Mouse (Mus musculus) c-Kit-negative CD71-positive TER-119-positive erythroid progenitor cells, embryonic 14.5 days (primary cell): ENCODE measurements around the gene Plekha7.

Source experiments
- DNase-seq: peaks from one replicate; pipeline ENCODE4 v3.0.0-alpha.2; 2013; ENCODE audit warnings: low read depth, low spot score

The Plekha7 gene

DNA sequence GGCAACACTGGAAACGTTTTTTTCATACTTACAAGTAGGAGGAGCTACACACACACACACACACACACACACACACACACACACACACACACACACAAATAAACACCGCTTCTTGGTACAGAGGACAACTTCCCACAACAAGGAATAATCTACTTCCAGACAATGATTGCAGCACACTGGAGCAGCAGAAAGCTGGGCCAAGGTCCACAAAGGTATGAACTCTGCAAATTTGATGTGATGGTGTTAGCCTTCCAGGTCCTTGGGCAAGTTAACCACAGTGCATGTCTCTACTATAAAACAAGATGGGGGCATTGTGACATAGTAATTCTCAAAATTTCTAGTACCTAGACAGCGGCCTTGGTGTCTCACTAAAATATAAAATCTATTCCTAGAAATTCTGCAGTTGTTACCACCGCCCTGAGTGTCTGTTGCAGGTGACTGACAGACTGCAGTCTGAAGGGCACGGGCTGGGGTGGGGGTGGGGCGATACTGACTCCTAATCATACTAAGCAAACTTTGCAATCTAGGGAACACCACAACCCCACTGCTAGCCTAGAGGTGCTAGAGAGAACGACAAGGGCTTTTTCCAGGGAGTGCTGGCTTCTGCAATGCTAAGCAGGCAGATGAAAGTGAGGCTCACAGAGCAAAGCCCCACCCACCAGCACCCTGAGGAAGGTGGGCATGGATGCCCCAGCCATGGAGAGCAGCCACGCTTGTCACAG is 85.7 kb downstream of the Plekha7 start:
- no peak for DNase-seq

DNA sequence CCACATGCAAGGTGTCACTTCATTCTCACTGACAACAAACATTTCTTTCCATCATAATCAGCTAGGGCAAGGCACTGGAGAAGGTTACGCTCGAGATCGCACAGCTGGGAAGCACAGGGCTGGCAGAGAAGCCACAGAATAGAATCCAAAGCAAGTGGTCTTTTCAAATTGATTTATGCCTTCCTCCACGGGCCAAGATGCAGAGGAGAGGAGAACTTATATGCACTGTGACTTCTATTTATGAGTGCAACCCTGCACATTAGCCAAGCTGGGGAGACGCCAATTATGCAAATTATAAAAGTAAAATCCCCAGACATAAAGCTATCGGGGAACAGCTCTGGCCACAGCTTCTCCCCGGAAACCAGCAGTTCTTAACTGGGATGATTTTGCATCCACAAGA is 86.3 kb downstream of the Plekha7 start:
- no peak for DNase-seq

DNA sequence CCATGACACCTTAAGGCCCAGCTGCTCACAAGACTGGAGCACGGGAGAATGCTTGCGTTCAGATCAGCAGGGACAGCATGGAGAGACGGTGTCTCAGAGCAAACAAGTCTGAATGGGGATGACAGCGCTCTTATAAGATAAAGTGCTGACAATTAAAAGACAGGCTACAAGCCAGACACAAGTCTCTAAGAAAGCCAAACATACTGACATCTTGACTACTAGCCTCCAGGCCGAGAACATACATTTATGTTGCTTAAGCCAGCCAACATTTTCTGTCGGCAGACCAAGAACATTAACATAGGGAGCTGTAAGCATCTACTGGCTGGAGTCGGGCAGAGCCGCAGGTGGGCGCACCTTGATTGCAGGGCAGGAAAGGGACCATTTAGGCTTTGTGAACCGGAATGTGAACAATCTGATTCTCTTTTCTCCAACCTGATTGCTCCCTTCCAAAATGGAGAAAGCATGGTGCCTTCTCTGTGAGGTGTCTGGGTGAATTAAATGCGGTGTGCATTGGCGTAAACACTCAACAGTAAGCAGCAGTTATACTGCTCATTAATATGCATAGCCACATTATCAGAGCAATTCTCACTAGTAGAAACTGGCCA is 88.0 kb downstream of the Plekha7 start:
- DNase-seq = no peak

DNA sequence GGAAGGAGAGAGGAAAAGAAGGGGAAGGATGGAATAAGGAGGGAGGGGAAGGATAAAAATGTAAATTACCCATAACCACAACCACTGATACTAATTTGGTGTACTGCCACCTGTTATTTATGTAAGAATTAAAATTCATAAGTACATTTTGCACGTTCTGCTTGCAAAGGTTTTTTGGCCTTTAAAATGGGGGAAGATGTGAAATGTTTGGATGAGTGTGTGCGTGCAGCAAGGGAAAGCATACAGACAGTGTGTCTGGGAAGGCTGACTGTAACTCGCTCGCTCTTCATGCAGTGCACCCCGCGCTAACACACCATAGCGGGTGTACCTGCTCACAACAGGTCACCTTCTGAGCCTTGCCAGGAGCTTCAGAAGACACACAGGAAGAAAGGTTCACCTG is 90.4 kb downstream of the Plekha7 start:
- DNase-seq = no peak

DNA sequence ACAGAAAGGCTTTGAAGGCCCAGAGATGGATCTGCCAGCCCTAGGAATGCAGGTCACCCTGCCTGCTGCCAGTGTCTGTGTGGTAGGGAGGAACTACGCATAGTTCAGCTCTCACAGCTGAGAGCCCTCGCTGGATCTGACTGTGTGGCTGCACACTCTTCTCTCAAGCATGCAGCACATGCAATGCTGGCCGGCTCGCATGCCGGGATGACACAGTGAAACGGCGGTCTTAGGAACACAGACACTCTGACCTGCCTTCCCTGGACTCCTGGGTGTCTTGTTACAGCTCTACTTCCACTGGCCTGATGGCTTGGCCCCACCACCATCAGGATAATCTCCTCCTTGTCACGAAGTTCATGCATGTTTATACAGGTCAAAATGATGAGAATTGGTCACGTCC is 96.3 kb downstream of the Plekha7 start:
- DNase-seq = no peak

DNA sequence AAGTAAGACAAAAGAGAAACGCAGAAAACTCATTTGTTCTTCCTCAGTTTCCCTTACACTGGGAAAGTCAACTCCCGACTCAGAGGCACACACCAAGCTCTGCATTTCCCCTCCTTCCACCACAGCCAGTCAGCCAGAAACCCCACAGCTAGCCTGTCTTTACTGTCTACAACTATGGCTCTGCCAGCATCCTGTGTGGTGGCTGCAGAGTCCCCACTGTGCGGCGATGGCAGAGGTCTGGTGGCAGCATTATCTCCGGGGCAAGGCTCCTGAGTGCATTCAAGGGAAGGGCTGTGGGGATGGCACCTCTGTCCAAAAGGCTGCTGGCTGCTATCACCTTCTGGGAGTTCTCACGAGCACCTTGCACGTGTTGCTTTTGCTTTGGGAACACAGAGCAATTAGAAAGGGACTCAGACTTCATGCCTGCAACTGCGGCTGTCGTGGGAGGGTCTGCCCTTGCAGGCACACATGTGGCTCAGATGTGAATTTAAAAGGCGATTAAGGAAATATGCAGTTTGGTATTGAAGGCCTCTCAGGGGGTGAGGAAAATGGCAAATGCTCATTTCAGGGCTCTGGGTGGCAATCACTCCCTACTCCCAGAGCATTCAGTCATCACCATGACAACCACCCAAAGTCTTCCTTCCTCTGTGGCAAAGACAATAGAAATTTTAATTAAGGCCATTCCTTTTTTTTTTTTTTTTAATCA is 98.1 kb downstream of the Plekha7 start:
- DNase-seq = no peak

DNA sequence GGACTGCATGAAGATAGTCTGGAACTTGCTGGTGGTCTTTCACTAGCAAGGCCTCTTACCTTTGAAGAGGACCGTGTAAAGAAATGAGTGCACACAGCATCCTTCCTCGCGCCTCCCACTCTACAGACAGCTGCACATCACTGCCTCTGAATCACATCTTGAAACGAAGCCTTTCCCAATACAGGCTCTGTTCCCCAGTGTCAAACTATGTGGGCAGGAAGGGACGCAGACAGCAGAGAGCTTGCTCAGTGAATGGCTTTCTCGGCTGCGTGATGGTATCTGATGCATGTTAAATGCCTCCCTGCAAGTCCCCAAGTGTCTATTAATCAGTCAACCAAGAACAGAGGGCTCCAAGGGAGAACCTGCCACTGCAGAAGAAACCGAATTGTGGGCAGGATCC is 99.3 kb downstream of the Plekha7 start:
- no peak for DNase-seq

DNA sequence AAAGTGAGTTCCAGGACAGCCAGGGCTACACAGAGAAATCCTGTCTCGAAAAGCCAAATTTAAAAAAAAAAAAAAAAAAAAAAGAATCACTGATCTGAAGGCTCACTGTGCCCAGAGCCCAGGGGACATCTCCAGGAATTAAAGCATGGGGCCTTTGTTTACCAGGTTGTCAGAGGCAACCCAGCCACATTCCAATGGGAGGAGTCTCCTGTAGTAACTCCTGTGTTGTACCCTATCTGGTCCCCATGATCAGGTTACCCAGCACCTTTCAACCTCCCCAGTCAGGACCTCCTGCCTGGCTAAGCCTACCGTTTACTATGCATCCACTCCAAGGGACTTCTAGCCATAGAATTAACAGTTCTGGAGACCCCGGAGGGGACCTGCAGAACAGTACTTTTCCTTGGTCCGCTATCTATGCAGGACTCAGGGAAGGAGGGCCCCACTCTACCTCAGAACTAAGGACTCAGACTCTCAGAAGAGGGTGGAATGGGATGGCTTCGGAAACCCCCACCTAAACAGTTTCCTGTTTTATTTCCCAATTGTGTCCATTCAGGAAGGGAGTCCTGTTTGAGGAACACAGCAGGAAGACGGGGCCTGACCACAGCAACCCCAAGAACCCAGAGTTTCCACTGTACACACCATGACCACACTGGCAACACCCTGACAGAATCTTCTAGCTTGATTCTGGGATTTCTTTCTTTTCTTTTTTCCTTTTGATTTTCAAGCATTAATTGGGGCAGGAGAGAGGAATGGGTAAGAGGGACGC is 101.2 kb downstream of the Plekha7 start:
- no peak for DNase-seq

DNA sequence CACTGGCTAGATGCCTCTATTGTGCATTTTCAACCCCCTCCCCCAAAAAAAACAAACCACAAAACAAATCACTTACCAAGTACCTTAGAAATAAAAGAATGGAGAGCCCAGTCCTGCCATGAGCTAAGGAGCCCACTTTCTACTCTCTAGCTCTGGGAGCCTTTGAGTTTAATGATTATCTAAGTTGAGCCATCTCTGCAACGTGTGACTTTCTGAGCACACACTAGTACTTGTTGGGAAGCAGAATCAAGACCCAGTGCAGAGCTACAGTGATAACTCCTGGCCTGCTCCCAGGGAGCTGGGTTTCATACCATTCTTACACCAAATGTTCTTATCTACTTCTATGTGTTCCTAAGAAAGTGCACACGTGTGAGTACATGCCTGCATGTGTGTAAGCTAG is 102.7 kb downstream of the Plekha7 start:
- DNase-seq = no peak

DNA sequence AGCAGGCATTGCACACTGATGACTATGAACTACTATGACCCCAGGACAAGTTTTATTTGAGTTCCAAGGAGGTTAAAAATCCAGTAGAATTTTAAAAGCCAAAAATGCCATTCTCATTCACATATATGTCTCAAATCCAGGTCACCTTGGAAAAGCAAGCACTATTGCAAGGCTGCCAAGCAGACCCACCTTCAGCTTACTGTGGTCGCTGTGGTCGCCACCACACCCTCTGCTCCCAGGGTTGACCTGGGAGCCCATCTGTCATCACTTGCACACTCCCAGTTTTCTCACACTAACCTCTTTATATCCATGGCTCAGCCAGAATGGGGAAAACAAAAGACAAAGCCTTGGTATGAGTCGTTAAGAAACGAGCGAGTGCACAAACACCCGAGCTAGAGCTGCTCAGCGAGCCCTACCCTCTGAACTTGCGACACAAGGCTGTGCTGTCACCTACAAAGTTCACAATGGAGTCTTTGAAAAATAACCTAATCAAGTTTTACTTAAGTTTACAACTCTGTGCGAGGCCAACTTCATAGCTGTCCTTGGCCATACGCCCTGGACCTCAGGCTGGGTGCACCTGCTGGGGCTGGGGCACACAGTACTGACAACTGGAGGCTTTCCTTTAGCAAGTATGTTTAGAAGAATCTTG is 106.0 kb downstream of the Plekha7 start:
- no peak for DNase-seq

DNA sequence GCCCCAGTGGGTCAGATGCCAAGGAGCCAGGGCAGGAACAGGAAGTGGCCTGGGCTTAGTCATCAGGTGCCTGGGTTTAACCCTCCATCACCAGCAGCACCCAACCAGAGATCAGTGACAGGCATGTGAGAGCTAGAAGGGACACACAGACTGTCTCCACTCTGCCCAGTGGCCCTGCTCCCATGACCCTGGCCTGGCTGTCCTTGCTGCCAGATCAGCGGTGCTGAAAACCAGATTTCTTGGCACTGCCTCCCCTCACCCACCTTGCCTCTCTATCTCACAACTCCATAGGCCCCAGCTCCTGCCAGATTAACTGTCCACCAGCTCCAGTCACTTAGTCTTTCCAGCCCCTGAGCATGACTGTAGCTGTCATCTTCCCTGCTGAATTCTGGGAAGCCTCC is 107.2 kb downstream of the Plekha7 start:
- no peak for DNase-seq

DNA sequence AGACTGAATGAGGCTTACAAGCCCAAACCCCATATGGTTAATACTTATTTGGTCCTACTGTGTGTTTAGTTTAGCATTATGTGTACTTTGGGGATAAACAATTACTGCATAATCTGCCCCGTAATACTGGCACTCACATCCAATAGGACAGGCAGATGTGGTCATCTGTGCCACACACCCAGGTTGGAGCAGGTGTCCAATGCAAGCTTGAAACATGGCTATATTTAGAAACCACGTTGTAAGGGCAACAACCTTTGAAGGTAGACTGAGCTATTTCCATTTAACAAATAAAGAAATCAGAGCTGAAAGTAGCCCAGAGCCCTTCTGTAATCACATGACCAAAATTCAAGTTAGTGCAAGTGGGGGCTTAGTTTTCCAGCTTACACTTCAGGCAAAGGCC is 107.6 kb downstream of the Plekha7 start:
- no peak for DNase-seq

DNA sequence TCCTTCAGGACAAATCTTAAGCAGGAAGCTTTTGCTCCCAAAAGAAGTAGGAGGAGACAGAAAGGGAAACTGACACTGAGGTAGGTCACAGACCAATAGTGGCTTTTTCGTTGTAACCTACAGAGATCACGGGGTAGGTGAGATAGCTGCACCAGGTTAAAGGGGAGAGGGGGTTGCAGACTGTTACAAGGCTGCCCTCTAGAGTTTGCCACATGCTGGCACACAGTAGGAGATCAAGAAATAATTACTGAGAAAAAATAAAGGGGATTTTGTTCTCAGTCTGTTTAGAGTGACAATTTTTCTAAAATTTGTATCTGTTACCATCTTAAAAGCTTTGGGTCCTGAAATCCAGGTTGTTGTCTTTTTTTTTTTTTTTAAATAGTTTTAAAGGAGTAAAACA is 109.3 kb downstream of the Plekha7 start:
- DNase-seq = no peak

DNA sequence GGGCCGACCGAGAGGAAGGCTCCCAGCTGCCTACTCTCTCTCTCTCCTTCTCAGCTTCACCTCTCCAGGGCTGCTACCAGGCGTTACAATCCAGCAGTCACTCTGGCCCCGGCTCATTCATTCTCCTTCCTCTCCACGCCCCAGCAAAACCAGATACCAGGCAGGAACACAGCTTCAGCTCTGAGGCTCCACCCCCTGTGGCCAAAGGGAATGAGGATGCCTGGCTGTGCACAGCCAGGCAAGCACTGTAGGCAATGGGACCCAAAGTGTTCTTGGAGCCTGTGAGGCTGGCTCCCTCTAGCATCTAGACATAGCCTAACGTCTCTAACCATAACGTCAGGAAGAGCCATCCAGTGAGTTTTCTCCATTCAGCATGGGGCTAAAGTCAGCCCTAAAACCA is 109.8 kb downstream of the Plekha7 start:
- no peak for DNase-seq

DNA sequence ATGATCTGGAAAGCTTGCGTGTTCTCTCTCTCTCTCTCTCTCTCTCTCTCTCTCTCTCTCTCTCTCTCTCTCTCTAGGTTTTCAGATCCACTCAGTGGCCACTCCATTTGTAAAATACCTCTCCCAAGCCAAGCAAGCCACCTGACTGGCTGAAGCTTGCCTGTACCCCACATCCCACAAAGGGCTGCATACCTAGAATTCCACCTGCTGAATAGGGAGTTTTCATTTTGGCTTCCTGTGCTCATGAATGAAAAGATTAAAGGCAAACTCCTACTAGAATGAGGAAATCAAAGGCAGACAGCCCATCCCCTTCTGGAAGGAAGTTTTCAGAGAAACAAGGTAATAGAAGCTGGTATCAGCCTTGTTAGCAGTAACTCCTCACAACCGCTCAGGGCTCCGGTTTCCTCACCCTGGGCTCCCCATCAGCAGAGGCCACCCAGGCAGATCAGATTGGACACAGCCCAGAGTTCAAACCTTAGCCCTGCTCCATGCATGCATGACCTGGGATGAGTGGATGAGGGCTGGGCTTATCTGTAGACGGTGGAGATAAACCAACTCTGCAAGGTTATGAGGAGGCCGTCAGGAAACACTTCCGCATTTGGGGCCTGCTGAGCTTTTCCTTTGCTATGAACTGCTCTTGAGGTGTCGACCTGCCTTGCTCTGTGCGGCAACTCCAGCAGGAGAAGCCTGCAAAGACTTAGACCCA is 111.0 kb downstream of the Plekha7 start:
- DNase-seq = no peak

DNA sequence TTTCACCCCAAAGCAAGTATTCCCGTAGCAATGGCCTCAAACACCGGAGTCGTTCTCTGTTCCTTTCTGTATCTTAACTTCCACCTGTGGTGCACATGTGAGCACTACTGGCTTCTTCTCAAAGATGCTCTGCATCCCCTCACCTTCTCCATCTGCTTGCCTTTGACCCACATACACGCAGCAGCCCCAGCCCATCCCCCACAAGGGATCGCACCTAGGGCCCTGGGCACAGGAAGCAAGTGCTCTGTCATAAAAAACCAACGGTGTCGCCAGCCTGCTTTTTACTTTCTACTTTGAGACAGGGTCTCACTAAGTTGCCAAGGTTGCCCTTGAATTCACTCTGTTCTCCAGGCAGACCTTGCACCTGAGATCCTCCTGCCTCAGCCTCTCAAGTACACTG is 113.2 kb downstream of the Plekha7 start:
- no peak for DNase-seq

DNA sequence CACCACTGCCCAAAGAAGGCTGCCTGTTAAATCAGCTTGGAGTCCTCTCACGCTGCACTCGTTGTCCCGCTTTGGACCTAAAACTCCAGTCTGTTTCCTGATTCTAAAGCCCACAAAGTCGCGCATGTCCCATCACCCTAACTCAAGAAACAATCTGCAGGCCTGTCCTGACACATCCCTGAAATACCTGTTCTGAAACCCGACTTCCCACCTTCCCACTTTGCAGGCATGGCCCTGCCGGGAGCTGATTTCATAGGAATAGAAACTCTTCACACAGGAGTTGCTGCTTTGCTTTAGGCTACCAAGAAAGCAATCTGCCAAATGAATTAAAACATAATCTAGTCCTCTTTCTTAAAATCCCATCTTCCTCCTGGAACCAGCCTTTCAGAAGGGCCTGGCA is 115.2 kb downstream of the Plekha7 start:
- DNase-seq = no peak

DNA sequence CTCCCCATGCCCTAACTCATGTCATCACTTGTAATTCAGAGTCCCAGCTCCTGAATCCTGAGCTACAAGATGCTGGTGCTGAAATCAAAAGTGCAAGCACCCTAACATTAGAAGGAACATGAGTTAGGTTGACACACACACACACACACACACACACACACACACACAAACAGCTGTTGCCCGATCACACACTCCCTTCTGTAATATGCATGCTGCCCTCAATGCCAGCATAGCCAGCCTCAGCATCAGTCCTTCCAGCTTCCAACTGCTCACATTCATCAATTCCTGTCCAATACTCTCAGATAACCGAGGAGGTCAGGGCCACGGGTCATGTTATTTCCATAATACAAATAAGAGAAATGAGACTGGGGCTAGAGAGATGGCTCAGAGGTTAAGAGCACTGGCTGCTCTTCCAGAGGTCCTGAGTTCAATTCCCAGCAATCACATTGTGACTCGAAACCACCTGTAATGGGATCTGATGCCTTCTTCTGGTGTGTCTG is 116.0 kb downstream of the Plekha7 start:
- DNase-seq = no peak

DNA sequence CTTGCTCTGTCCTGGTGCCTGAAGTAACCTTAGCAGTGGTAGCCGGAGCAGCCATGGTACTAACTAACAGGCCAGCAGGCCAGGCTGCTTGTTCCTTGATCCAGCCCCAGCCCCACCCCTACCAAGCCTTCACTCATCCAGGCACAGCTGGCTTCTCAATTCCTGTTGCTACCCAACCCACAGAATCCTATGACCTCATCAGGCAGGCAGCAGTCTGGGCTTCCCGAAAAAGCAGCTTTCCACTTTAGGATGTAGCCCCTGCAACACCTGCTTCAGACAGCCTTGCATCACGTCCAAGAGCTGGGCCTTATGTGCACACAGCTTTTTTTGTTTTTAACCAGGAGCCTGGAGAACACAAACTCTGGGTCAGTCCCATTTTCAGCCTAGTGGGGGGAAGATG is 117.0 kb downstream of the Plekha7 start:
- no peak for DNase-seq

DNA sequence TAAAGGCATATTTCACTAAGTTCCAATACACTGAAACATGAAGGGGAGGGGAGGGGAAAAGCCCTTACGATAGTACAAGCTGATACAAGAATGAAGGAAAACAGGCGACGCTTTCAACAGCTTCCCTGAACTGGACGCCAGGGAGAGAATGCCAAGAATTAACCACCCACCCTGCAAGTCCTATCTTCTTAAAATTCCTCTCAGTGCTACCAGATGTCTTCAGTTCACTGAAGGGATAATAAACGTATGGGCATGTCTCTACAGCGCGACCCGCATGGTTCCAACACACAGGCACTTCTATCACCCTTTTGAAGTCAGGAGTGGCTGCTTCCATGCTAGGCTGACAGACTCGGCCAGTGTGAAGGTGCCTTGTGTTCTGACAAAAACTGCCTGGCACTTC is 118.5 kb downstream of the Plekha7 start:
- DNase-seq = no peak

DNA sequence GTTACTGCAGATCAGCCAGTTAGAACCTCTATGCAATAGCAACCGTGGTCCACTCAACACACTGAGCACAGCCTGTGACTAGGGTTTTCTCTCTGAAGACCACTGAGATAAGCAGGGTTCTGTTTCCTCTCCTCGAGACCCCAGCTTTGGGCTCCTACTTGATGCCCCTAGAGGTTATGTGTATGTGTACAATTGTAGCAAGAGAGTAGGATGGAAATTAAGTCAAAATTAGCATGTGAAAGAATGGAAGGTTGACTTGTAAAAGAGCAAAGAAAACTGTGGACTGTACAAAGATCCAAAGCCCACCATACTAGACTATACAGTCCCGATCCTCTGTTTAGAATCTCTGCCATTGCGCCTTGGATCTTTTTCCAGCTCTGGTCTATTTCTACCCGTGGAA is 119.8 kb downstream of the Plekha7 start:
- DNase-seq = no peak
